Mouse (Mus musculus) induced T-regulatory cell, adult 2 months (primary cell): ENCODE results near the gene Ube2l3.

Source experiments
- DNase-seq: peaks from one replicate; pipeline ENCODE4 v3.0.0-alpha.2; 2012; ENCODE audit warnings: low read depth

Gene Ube2l3

DNA sequence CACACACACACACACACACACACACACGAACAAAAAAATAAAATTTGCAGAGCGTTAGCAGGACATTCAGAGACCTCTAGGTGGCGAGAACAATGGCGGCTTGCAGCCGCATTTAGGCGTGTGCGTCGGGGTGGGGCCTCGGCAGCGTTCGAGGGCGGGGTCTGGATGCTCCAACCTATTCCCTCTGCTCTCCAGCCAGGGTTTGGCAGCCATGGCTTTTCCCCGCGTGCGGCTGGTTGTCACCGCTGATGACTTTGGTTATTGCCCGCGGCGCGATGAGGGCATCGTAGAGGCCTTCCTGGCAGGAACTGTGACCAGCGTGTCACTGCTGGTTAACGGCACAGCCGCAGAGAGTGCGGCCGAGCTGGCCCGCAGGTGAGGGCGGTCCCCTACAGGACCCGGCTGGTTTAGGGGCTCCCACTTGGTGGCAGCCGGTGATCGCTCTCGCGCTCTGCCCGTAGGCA, 55.6 kb downstream of the Ube2l3 start, which contains the start of gene Ccdc116:
Gene Ccdc116 (minus strand): TSS at position 458 of the 464 bp plus-strand sequence.
- peak; percentile 93 for DNase-seq

- peak; percentile 53 for DNase-seq
Observed at GRCm38 (mm10) chr16:17144339-17144738, 58.1 kb downstream of the Ube2l3 start, which contains the start of gene Ydjc. Ydjc (plus strand) TSS chr16:17144621.

- no peak for DNase-seq
Observed at GRCm38 (mm10) chr16:17137355-17137754, 65.1 kb downstream of the Ube2l3 start.

GRCm38 (mm10) chr16:17132906-17133200, 69.6 kb downstream of the Ube2l3 start:
- DNase-seq, result no peak

- peak; percentile 98 for DNase-seq
Observed at GRCm38 (mm10) chr16:17132089-17132905, 70.2 kb downstream of the Ube2l3 start, which contains the start of gene Sdf2l1. Sdf2l1 (minus strand) TSS chr16:17132383.

GRCm38 (mm10) chr16:17131191-17132088, 71.0 kb downstream of the Ube2l3 start:
- peak; percentile 75 for DNase-seq

GRCm38 (mm10) chr16:17127292-17127691, 75.2 kb downstream of the Ube2l3 start:
- peak; percentile 79 for DNase-seq

DNA sequence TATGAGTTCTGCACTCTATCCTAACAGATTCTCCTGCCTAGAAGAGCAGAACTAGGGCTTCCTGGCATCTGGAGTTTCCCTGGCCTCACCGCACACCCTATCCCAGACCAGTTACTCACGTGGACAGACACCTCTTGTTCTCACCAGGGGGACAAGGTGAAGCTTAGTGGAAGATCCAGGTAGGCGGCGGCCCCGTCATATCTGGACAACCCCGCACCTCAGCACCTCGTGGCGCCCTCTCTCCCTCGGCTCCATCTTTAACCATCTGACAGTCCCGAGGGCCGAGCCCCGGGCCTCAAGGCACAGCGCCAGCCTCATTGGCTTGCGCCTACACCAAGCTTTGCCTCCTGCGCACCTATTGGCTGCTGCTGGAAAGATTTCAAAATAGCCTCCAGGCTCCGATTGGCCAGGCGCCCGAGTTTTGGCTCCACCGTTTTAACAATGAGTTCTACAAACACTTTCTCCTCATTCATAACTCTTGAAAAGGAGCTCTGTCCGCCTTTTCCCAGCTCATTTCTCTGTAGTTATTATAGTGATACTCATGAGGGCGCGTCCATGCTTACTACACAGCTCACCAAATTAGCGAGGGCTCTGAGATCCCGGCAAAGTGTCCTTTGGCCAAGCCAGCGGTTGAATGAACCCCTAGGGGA, 77.5 kb downstream of the Ube2l3 start, which contains the start of gene 2610318N02Rik:
Gene 2610318N02Rik (minus strand): TSS at position 297 of the 650 bp plus-strand sequence.
- peak; percentile 89 for DNase-seq

DNA sequence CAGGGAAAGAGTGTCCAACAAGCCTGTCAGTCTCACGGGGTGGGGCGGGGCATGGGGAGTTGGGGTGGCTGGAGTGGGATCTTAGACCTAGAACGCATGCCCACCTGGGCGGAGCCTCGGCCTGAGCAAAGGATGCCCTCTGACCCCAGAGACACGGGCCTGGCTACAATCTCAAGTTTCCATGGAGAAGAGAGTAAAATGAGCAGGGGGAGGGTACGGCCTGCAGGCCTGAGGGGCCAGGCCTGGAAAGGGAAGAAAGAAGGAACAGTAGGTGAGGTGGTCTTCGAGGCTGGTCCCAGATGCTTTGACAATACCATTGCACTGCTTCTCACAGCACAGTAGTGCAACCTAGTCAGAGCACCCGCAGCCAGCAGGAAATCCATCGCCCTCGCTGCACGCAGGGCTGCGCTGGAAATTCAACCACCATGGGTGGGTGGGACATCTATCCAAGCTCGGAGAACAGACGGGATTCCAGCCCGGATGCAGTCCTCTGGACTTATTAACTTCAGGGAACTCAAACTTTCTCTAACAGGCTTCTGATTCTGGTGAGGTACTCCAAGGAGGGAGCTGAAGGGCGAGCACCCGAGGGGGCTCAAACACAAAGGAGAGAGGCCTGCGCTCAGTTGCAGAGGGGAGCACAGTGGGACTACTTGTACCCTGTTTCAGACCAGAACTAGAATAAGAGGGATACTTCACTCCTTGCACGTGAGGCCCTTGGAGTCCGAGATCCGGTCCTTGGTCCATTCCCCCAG, 78.2 kb downstream of the Ube2l3 start:
- DNase-seq, result peak; percentile 40

DNA sequence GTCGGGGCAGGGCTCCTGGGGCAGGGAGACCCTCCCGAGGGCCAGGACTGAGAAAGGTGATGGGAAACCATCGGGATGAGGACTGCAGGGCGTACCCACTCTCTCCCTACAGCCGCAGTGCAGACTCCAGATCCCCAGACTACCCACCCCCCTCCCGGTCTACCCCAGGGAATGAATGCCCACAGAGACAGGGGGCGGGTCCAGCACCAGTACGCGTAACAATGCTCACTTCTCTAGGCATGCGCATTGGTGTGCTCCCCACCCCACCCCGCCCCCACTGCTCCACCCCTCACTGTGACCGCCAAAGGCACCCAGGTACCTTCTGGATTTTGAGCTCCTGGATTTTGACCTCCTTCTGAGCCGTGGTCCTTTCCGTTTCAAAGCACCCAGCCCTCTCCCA, 80.9 kb downstream of the Ube2l3 start:
- DNase-seq, result no peak

GRCm38 (mm10) chr16:17117309-17117799, 85.1 kb downstream of the Ube2l3 start:
- DNase-seq, result no peak

GRCm38 (mm10) chr16:17110771-17111743, 91.4 kb downstream of the Ube2l3 start, which contains the start of gene Ppil2:
Ppil2 (minus strand) TSS chr16:17111257.
- peak; percentile 86 for DNase-seq

DNA sequence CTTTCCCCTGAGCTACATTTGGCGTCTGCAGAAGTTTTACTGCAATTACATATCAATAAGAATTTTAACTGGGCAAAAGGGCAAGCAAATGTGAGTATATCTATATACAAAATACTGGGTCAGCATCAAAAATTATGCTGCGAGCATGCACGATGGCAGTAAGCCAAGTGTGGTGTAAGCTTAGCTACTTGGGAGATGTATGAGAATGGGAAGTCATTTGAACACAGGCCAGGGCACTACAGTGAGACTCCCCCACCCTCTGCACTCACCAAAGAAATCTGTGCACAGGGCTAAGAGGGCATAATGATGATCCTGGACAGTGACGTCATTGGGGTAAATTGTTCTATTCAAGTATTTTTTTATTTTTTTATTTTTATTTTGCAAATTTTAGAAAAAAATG, 97.8 kb downstream of the Ube2l3 start:
- no peak for DNase-seq

DNA sequence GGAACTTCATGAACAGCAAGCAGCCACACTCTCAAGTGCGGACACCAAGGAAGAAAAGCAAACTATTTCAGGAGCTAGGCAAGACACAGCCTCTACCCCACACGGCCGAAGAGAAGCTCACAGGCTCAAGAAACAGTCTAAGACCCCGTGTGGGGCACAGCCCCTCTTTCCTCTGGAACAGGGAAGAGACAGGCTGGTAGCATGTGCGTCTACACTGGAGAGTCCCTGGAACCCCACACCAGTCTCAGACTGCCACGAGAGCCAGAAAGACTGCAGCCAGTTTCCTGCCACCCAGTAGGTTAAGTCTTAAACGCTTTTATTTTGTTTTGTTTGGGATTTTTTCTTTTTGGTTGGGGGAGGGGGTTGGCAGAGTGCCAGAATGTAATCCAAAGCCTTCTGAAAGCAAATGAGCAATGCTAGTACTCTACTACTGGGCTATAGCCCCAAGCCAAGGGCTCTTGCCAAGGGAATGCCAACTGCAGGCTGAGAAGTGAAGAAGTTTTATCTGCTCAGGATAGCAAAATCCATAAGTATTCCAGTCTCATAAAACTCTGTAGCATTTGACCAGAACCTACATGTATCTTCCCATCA, 99.7 kb downstream of the Ube2l3 start:
- no peak for DNase-seq
